Mouse (Mus musculus) heart, postnatal 14 days (tissue): Measurements from ENCODE around the gene Schip1. TPM values are rescaled to one million over a fixed set of nuclear protein-coding genes. Genes with fewer than 3 reads are reported as not detected.

Source experiments
- DNase-seq, 2 experiments: peaks; one replicate each; pipeline ENCODE4 v3.0.0; 2021 to 2022
- intact Hi-C: fragments of 180-260 bp; cut with DNase I; formaldehyde crosslinking; loops from one replicate; pipeline ENCODE4 v1.15.1; 2025
- total RNA-seq, 2 experiments: library from RNA; stranded (reverse); gene quantifications; 2 replicates each; pipeline ENCODE4 v1.2.3; 2021

Gene Schip1
- total RNA-seq, 2 experiments from 2014 or later: 199 to 209 TPM

DNA sequence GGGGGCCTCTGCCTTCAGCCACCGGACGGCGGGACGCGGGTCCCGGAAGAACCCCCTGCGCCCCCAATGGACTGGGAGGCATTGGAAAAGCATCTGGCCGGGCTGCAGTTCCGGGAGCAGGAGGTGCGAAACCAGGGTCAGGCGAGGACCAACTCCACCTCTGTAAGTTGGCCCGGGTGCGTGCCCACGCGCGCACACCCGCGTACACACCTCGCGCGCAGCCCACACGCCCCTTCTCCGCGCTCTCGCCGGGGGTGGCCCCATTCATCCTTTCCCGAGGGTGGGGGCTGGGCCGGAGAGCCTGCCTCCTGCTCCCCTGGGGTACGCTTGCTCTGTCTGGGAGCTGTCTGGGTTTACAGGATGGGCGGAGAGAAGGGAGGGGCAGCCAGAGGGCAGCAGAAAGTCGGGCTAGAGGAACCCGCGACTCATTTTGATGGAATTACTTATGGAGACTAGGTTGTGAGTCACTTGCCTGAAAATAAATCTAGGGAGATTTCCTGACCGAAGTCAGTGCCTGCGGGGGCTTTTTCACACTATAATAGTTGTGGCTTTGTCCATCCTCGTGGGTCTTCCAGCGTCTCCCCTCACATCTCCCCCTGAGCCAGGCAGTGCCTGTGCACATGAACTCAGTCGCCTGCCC is 430.6 kb downstream of the Schip1 start:
- intact Hi-C loops: loop anchor here (2.0 kb wide), 1 partner anchor 48 kb away; no protein-coding TSS in a partner anchor
- peak; percentile 53 to 54 for DNase-seq

DNA sequence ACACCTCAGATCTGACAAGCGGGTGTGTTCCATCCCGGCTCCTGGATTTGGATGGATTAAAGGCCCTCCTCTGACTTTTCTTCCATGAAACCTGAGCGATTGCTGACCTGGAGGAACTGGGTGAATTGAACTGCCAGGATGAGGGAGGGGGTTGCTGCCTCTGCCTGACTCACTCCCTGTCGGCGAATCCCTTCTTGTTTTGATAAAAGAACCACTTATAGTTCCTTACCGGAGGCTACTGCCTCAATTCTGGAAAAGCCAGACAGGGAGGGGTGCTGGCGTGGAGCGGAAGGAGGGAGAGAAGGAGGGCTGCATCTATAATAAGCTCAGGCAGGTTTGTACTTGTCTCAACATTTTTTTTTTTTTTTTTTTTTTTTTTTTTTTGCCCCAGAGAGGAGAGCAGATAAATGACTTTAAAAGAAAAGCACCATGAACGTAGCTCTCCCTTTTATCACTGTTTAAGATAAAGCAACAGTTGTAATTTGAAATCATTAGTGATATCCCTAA is 431.2 kb downstream of the Schip1 start:
- peak in 1 of 2 experiments; percentile 28 for DNase-seq
- intact Hi-C loops: loop anchor here (2.0 kb wide), 1 partner anchor 47 kb away; no protein-coding TSS in a partner anchor

DNA sequence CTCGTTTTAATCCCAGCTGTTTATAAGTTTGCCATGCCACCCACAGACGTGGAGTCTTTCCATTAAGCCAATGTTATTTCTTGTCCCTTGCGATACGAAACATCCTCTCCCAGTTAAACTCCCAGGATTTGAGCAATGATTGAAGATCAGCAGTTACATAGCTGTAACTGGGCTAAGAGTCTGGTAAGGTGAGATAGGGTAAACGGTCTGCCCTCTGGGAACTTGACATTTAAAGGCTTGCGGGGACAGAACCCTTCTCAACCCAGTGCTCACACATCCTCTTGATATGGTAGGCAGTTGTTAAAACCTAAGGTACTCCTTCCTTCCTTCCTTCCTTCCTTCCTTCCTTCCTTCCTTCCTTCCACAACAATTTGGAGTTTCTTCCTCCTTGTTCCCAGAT is 431.9 kb downstream of the Schip1 start:
- intact Hi-C loops: no loop called here

DNA sequence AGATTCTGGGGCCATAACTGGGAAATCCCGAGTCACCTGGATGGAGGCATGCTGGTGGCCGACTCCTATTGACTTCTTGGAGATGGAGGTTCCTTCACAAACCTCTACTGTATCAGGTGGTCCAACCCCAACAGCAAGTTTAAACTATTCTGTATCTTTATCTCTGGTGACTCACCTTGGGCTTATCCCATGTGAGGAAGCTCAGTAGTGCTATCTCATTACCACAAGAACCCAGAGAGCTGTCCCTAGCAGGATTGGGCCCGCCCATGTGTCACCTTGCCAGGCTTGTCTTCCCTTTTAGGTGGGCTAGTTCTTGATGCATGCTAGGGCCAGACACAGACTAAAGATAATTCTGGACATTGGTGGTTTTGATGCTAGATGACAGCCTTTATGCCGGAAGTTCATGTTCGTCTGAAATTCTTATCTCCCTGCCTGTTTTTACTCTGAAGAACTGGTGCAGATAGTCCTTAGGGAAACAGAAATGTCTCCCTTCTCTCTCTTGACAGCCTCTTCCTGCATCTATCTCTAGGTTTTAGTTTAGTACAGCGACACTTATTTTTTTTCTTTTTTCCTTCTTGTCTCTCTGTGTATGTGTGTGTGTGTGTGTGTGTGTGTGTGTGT is 435.0 kb downstream of the Schip1 start:
- intact Hi-C loops: no loop called here
- no peak for DNase-seq

More for the DNA sequence above, 431.9 kb downstream of the Schip1 start:
- no peak for DNase-seq

DNA sequence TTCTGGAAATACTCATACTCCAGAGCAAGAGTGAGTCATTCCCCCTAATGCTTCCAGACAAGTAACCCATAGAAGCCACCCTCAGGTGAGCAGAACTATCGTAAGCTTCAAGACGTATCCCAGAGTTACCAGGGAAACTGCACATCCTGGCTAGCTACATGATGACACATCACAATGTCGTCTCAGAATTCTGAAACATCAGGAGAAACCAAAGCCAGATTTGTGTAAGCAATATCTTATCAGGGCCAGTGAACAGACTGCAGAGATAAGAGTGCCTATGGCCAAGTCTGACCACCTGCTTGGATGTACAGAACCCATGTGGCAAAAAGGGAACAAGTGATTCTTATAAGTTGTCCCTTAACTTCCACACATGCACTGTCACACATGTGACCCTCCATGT is 440.2 kb downstream of the Schip1 start:
- intact Hi-C loops: no loop called here

DNA sequence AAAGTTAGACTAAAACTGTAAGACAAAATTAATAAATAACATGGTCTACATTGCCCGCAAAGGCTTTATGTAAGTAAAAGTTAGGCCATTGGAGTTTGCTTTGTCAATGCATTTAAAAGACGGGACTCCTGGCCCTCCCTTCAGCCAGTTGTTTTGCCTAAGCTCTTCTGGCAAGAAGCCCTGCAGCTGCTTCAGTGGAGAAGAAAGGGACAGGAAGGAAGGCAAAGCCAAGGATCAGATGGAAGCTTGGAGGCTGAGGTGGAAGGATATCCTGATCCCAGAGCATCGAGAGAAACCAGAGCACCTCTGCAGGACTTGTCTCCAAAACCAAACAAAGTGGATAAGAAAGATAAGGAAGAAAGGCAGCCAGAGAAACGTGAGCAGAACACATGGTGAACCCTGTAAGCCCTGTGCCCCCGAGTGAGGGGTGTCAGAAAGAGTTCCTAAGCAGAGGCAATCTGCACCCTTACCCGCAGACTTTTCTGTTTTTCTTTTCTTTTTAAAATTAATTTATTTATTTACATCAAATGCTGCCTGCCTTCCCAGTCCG is 442.2 kb downstream of the Schip1 start:
- intact Hi-C loops: no loop called here

More for the DNA sequence above, 440.2 kb downstream of the Schip1 start:
- DNase-seq: no peak

DNA sequence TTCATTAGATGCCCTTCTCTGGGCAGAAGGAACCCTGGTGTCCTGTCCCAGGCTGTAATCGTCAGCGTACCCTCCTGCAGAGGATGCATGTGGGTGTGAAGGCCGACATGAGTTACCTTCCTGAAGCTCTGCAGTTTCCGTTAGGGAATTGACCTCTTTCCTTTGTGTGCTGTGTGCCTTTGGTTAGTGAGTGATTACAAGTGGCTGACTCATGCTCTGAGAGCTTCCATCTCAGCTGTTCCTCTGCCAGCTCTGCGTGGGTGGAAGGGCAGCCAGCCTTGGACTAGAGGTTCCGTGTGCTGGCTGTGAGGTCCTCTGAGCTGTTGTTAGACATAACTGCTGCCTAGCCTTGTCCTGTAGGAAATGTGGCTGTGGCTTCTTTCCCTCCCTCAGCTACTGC is 444.0 kb downstream of the Schip1 start:
- peak; percentile 71 to 77 for DNase-seq
- intact Hi-C loops: no loop called here

More for the DNA sequence above, 442.2 kb downstream of the Schip1 start:
- DNase-seq: peak; percentile 17 to 30

DNA sequence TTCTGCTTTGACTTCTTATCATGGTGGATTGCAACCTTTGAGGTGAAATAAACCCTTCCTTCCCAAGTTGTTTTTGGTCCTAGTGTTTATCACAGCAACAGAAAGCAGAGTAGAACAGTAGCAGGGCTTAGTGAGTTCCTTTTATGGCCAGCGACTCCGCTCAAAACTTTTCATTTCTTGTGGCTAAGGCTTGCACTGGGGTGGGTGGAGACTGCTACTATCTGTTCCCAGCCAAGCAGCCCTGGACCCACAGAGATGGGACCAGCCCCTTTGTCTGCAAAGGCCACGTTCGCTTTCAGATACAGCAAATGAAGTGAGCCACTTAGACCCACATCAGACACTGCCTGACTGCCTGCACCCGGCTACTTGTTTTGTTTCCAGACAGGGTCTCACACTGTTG is 446.3 kb downstream of the Schip1 start:
- no peak for DNase-seq
- intact Hi-C loops: no loop called here

DNA sequence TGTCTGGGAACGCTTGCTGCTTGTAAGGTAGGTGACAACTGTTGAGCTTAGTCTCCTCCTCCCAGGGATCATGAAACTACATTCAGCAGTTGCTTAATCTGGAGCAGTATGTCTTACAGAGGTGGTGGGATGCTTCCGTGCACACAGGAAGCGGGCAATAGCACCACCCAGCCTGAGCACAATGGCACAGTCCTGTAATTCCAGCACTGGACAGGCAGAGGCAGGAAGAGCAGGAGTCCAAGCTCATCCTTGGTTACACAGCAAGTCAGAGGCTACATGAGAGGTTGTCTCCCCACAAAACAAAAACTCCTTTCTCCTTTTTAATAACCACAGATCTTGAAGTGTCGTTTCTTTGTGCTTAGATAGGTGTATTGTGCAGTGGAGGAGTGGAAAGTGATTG is 447.1 kb downstream of the Schip1 start:
- no peak for DNase-seq
- intact Hi-C loops: no loop called here

DNA sequence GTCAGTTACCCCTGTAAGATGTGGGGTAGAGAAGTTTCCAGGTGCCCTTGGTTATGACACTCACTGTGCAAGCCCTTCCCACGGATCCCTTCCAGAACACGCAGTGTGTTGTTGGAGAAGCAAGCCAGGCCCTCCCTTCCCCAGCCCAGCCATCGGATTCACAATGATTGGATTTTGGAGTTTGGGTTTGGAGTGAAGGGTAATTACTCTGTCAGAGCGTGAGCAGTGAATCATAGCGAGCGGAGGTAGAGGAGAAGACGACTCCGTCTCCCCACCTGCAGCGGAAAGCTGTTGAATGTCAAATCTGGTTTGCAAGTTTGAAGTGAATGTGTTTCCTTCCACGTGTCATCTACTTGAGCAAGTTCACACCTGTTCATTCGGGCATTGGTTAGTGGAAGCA is 447.7 kb downstream of the Schip1 start:
- DNase-seq: no peak
- intact Hi-C loops: no loop called here

DNA sequence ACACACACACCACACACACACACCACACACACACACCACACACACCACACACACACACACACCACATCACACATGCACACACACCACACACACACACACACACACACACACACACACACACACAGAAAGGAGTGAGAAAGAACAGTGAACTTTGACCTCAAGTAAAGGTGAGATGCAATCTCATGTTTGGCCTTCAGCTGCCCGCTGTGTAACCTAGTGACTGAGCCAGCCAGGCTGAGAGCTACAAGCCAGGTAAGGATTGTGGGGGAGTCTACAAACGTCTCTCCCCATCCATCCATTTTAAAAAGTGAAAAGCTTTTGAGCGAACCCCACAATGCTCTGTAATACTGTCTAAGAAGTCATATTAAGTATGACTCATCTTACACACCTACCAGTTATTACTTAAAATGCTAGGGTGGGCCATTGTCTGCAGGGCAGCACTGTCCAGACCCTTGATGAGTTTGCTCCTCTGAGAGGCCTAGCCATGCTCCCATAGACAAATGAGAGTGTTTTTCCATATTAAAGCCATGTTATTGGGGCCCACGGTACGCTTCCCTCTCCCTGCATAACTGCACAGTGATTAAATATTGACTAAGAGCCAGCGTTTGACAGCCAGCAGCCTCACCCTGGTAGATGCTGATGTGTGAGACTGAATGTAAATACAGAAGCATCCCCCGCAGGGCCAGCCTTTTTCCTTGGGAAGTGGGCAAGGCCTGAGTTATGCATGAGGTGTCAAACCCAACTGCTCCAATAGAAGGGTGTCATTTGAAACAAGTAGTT is 448.9 kb downstream of the Schip1 start:
- intact Hi-C loops: no loop called here

DNA sequence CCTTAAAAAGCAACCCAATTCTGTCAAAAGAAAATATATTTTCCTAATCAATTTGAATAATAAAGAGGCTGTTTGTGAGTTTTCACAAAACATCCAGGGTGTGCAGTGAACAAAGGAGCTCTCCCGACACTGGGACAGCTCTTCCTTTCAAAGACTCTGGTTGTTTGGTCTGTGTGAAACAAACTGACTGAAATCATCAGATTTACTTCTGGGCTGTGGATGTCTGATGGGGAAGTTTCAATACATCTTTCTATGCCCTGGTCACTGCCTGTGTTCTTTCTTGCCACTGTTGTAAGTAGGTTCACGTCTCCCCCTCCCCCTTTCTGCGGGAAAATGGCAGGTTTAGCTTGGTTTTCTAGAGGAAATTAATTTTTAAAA is 449.5 kb downstream of the Schip1 start:
- no peak for DNase-seq
- intact Hi-C loops: no loop called here

More for the DNA sequence above, 448.9 kb downstream of the Schip1 start:
- no peak for DNase-seq

DNA sequence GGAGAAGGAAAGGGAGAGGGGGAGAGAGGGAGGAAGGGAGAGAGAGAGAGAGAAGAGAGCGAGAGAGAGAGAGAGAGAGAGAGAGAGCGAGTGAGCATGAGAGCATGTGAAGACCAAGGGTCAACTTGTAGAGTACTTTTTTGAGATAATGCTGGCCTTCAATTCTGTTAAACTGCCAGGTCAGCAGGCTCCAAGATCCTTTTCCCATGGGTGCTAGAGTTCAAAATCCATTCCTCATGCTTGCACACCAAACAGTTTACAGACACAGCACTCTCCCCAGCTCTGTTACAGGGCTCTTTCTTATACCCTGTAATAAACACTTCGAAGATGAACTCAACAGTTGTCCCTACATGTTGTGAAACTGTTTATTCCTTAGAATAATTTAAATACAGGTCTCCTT is 450.1 kb downstream of the Schip1 start:
- DNase-seq: no peak
- intact Hi-C loops: no loop called here

DNA sequence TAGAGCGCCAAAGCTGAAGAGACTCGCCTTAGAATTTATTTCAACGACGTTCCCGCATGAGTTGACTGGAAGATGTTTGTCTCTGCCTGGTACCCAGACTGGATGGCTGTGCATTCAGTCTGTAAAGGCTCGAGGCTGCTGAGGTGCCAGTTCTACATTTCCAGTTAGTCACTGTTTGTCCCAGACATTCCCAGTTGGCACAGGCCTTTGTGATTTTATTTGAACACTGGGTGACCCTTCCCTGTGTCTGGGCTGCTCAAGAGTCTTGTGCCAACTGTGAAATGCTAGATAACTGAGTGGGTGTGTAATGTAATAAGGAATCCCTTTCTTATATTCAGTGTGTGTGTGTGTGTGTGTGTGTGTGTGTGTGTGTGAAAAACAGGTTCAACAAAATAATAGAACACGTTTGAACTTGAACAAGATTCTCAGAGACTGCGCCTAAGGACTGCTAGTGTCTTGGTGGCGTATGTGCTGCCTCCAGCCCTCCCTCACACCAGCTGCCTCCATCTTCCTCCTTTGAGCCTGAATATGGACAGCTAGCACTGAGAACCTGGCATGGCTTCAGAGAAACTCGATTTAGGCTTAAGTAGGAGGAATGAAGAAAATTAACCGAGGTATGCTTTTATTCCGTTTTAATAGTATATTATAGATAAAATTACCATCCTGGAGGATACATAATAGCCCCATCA is 451.9 kb downstream of the Schip1 start:
- intact Hi-C loops: no loop called here

DNA sequence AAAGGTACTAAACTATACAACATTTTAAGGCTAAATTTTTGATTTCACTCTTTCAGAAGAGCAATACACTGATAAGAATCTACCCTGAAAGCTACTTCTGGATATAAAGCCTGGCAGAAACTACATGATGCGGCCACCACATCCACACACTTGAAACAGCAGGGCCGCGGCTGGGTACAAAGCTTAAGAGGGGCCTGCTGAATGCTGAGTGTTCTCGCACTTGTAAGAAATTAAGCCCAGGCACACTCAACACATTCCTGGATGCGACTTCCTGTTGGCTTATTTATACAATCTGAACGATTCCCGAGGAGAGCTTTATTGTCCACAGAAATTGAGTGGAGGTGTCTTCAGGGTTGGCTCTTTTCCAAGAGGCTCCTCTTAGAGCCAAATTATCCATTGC is 452.6 kb downstream of the Schip1 start:
- intact Hi-C loops: no loop called here

More for the DNA sequence above, 451.9 kb downstream of the Schip1 start:
- DNase-seq: no peak

DNA sequence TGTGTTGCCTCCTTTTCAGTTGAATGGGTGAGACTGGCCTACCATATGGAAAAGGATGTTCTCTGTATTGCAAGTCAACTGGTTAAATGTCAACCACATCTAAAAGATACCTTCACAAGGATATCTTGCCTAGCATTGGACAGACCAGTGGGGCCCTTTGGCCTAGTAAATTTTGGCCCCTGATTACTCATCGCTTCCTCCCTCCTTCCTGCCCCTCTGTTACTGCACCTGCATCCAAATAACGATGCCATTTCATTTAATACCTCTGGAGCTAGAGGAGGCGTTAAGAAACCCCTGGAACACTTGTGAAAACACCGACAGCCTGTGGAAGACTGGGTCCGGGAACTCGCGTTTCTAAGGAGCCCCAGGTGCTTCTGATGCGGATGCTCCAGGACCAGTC is 453.4 kb downstream of the Schip1 start:
- no peak for DNase-seq
- intact Hi-C loops: no loop called here

More for the DNA sequence above, 452.6 kb downstream of the Schip1 start:
- no peak for DNase-seq

DNA sequence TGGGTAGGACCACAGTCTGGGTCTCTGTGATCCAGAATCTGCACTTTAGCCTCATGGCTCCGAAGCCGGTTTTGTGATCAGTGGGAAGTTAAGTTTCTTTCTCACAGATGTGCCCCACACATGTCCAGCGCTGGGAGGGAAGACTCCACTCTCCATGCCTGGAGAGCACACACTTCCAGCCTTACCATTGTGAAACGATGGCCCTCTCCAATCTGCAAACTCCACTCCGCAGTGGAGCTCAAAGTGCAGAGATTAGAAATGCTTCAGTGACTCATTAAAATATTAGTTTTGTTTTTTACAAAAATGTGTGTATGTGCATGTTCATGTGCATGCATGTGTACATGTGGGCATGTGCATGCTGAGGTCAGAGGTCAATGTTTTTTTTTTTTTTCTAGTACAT is 454.0 kb downstream of the Schip1 start:
- intact Hi-C loops: no loop called here
- no peak for DNase-seq

DNA sequence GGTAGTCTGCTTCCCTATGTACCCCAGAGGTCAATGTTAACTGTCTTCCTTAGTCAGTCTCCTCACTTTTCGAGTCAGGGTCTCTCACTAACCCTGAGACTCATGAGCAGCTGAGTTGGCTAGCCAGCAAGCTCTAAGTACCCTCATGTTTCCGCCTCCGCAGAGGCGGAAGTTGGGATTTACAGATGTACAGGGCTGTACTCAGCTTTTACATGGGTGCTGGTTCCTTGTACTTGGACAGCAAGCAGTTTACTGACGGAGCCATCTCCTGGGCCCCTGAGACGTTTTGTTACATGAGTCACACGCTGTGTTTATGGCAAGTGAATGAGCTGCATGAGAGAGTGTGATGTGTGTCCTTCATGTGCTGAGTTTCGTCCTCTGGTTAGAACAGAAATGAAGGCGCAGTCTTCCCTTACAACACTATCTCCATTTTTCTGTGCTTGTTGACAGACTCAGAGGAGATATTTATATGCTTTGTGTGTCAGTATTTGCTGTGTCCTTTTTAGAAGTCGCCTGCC is 460.8 kb downstream of the Schip1 start:
- intact Hi-C loops: no loop called here
- DNase-seq: no peak

DNA sequence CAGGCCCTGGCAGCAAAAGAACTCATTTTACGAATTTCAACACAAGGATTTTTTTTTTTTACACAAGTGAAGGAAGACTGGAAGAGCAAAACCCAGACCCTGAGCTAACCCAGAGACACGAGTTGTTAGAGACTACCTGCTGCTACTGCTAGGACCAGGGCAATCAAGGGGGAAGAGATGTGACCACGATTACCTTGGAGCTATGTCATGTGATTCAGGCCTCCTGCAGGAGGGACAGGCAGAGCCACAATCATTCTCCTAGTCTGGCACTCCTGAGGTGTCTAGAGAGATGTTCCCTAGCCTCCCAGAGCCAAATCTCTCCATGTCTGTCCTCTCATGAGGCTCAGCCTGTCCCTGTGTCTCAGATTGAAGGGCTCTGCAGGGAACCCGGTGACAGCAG is 461.8 kb downstream of the Schip1 start:
- DNase-seq: no peak
- intact Hi-C loops: no loop called here

DNA sequence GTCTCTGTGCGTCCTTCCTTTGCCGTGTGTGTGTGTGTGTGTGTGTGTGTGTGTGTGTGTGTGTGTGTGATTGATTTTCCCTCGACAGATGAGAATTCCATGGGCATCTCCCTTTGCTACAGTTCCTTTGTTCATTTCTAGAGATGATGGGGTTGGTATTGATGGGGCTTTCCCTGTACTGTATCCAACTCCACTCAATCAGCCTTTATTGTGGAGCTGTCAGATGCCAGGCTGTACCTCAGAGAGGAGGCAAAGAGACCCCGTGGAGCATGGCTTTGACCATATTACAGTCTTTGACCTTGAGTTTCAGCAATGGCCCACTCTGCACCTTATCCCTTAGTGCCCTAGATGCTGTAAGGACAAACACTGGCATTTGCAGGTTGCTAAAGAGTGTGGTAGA is 462.6 kb downstream of the Schip1 start:
- intact Hi-C loops: no loop called here
- no peak for DNase-seq
